Mouse (Mus musculus) lung, adult 2 months (tissue): Measurements from ENCODE around the gene Sergef.

Experiments used
- CTCF ChIP-seq: fragments of 200-500 bp; IDR thresholded peaks from 2 replicates; pipeline ENCODE4 v1.5.1; 2011; ENCODE audit warnings: mild to moderate bottlenecking, low read length, control low read depth; ENCODE audit not compliant: insufficient read depth
- POLR2A ChIP-seq: fragments of 200-500 bp; IDR thresholded peaks from 2 replicates; pipeline ENCODE4 v1.6.1; 2011; ENCODE audit warnings: low read depth, mild to moderate bottlenecking, control low read depth, low read length, borderline replicate concordance; ENCODE audit errors: extremely low read depth

GRCm38 (mm10) chr7:46477456-46477855 lies 162.2 kb downstream of the Sergef start:
- TF ChIP-seq CTCF (no peak), POLR2A (no peak)
